In genomic region chr8:120741815-120742530, GRCm38 (mm10) we compare ENCODE assay signal across 32 mouse cellular contexts. TPM values are rescaled to one million over a fixed set of nuclear protein-coding genes. Genes with fewer than 3 reads are reported as not detected.
A peak's percentile ranks its signal among the peaks of the same experiment; 100 is the strongest.
DNase-seq lines count a peak whose midpoint lies in the region; ATAC-seq and TF ChIP-seq lines count a peak whose summit lies in the region.
"Had no signal": no experiment of that assay in that cellular context is flagged by ENCODE, and none has a peak within 500 bp of the region (broad histone marks: within the 10 kb centered on the region; RNA-seq: fewer than 3 reads in every experiment).

No protein-coding gene starts in this region.

- H3K4me2 ChIP-seq in liver, embryonic 13.5 days = no peak overlapping the region
- H3K4me2 ChIP-seq in stomach, postnatal 0 days (replicated peaks; ENCODE audit: low read depth) = no peak overlapping the region
- H3K4me2 ChIP-seq: embryonic facial prominence, embryonic 13.5 days; forebrain, embryonic 12.5 days; hindbrain, embryonic 12.5 days; kidney, embryonic 15.5 days; limb, embryonic 12.5 days; liver, embryonic 15.5 days; midbrain, embryonic 12.5 days; neural tube, embryonic 13.5 days; stomach, embryonic 15.5 days had no signal

- TF ChIP-seq POLR2A in spleen, adult 2 months (IDR thresholded peaks at IDR 0.05; ENCODE audit: low read depth, low read length) = no peak

- peaks cover 14% of the 10 kb centered on the region for H3K27me3 ChIP-seq in liver, embryonic 13.5 days
- H3K27me3 ChIP-seq in spleen, adult 2 months (ENCODE audit: control insufficient read depth, insufficient read depth, low read length) = no peaks in the 10 kb centered on the region
- no peaks in the 10 kb centered on the region for H3K27me3 ChIP-seq in stomach, postnatal 0 days (ENCODE audit: control insufficient read depth, insufficient read depth, low read length)

- no peak for TF ChIP-seq EP300 in stomach, postnatal 0 days (optimal IDR thresholded peaks at IDR 0.05)

- peaks cover 14% of the 10 kb centered on the region for H3K4me1 ChIP-seq in liver, embryonic 13.5 days (replicated peaks)
- peaks cover 48% of the 10 kb centered on the region for H3K4me1 ChIP-seq in spleen, adult 2 months (ENCODE audit: control insufficient read depth, insufficient read depth, insufficient read length)
- H3K4me1 ChIP-seq in brown adipose tissue, adult 24 weeks (ENCODE audit: control insufficient read depth, insufficient read depth, insufficient read length, low read length) = peaks cover 2% of the 10 kb centered on the region; the same call in 1 of the 2 replicates
- peaks cover 15% of the 10 kb centered on the region for H3K4me1 ChIP-seq in stomach, postnatal 0 days (replicated peaks; ENCODE audit: control insufficient read depth, insufficient read depth)
- H3K4me1 ChIP-seq: embryonic facial prominence, embryonic 13.5 days; midbrain, embryonic 12.5 days had no signal

- no peak for TF ChIP-seq CTCF in spleen, adult 2 months (IDR thresholded peaks at IDR 0.05; ENCODE audit: extremely low read depth, insufficient read depth, insufficient read length, insufficient replicate concordance)
- no peak for TF ChIP-seq CTCF in stomach, postnatal 0 days (IDR thresholded peaks at IDR 0.05; ENCODE audit: low read depth)

- H3K36me3 ChIP-seq in liver, embryonic 13.5 days = no peaks in the 10 kb centered on the region
- peaks cover 57% of the 10 kb centered on the region for H3K36me3 ChIP-seq in spleen, adult 2 months (ENCODE audit: control insufficient read depth, insufficient read depth, low read length)
- no peaks in the 10 kb centered on the region for H3K36me3 ChIP-seq in stomach, postnatal 0 days (ENCODE audit: control insufficient read depth, insufficient read depth, low read length)
- H3K36me3 ChIP-seq: embryonic facial prominence, embryonic 13.5 days; forebrain, embryonic 12.5 days; hindbrain, embryonic 12.5 days; kidney, embryonic 15.5 days; limb, embryonic 12.5 days; liver, embryonic 15.5 days; midbrain, embryonic 12.5 days; neural tube, embryonic 13.5 days; stomach, embryonic 15.5 days had no signal

- no peak for ATAC-seq in liver, embryonic 13.5 days (ENCODE audit: low read depth)
- no peak for ATAC-seq in stomach, postnatal 0 days (ENCODE audit: low FRiP score, low TSS enrichment)
- ATAC-seq: forebrain, postnatal 0 days had no signal

- no peak overlapping the region for H3K4me3 ChIP-seq in liver, embryonic 13.5 days (replicated peaks)
- H3K4me3 ChIP-seq in spleen, adult 2 months (ENCODE audit: extremely low read depth, insufficient read depth, insufficient read length) = peak overlapping the region; percentile 4; the same call in 1 of the 2 replicates
- H3K4me3 ChIP-seq in brown adipose tissue, adult 24 weeks (ENCODE audit: insufficient read depth, low read depth, low read length) = no peak overlapping the region
- H3K4me3 ChIP-seq in stomach, postnatal 0 days (ENCODE audit: low read depth, low read length) = no peak overlapping the region
- H3K4me3 ChIP-seq: embryonic facial prominence, embryonic 13.5 days; erythroblast, embryonic 14.5 days; forebrain, embryonic 12.5 days; hindbrain, embryonic 12.5 days; kidney, embryonic 15.5 days; layer of hippocampus, adult 2 months; left cerebral cortex, adult 2 months; limb, embryonic 12.5 days; liver, embryonic 15.5 days; megakaryocyte, embryonic 14.5 days; midbrain, embryonic 12.5 days; neural tube, embryonic 13.5 days; stomach, embryonic 15.5 days had no signal

- DNase-seq in liver, embryonic 13.5 days = no peak
- no peak for DNase-seq in liver
- DNase-seq in spleen, adult 2 months (ENCODE audit: low read depth in 1 of 2, low spot score in 2 of 2) = no peak
- DNase-seq in spleen, adult 18-20 months = no peak
- DNase-seq in stomach, postnatal 0 days (ENCODE audit: low spot score) = no peak
- DNase-seq in adrenal gland, postnatal 4 days (ENCODE audit: low spot score in 2 of 2) = no peak
- DNase-seq: adrenal gland, postnatal 25 days; B cell, adult 2 months; cerebellum, adult 11 months; cerebellum, adult 9-10 months; cerebellum, postnatal 36 days; forebrain, postnatal 0 days; gastrocnemius, postnatal 10 days; heart, postnatal 14 days; kidney, adult 18-20 months; kidney, postnatal 25 days; right cerebral cortex, postnatal 4 days; thymus, postnatal 36 days had no signal

- no peaks in the 10 kb centered on the region for H3K9me3 ChIP-seq in liver, embryonic 13.5 days (replicated peaks)
- no peaks in the 10 kb centered on the region for H3K9me3 ChIP-seq in stomach, postnatal 0 days (ENCODE audit: control insufficient read depth, low read length)
- H3K9me3 ChIP-seq: embryonic facial prominence, embryonic 13.5 days; forebrain, embryonic 12.5 days; hindbrain, embryonic 12.5 days; kidney, embryonic 15.5 days; liver, embryonic 15.5 days; midbrain, embryonic 12.5 days; neural tube, embryonic 13.5 days; stomach, embryonic 15.5 days had no signal

- H3K9ac ChIP-seq in liver, embryonic 13.5 days = no peak overlapping the region
- H3K9ac ChIP-seq in stomach, postnatal 0 days (ENCODE audit: low read length) = no peak overlapping the region
- H3K9ac ChIP-seq: embryonic facial prominence, embryonic 13.5 days; forebrain, embryonic 12.5 days; forebrain, postnatal 0 days; hindbrain, embryonic 12.5 days; kidney, embryonic 15.5 days; limb, embryonic 12.5 days; liver, embryonic 15.5 days; midbrain, embryonic 12.5 days; neural tube, embryonic 13.5 days; stomach, embryonic 15.5 days had no signal

- 65% methylated on average over 15 of the region's 15 CpGs for WGBS in liver, embryonic 13.5 days (ENCODE audit: insufficient replicate concordance)
- 81% methylated on average over 15 of the region's 15 CpGs for WGBS in spleen, adult 2 months
- 91% methylated on average over 15 of the region's 15 CpGs for WGBS in stomach, postnatal 0 days

- H3K27ac ChIP-seq in liver, embryonic 13.5 days = 0 out of 2 replicates have a peak overlapping the region, but pooled peaks have one; percentile 18
- H3K27ac ChIP-seq in spleen, adult 2 months (ENCODE audit: insufficient read depth, low read length) = peak overlapping the region; percentile 71
- H3K27ac ChIP-seq in brown adipose tissue, adult 24 weeks (replicated peaks; ENCODE audit: low read depth, low read length) = peak overlapping the region; percentile 32; the same call in 1 of the 2 replicates
- H3K27ac ChIP-seq in stomach, postnatal 0 days (replicated peaks) = 0 out of 2 replicates have a peak overlapping the region, but pooled peaks have one; percentile 4
- H3K27ac ChIP-seq: embryonic facial prominence, embryonic 13.5 days; forebrain, embryonic 12.5 days; hindbrain, embryonic 12.5 days; kidney, embryonic 15.5 days; layer of hippocampus, adult 2 months; left cerebral cortex, adult 2 months; limb, embryonic 12.5 days; midbrain, embryonic 12.5 days; neural tube, embryonic 13.5 days; stomach, embryonic 15.5 days had no signal

RNA-seq across cellular contexts. Expression of gene Irf8, which starts 5.8 kb away (rescaled TPM):
- polyA plus RNA-seq in liver, embryonic 13.5 days (2015; fragmentation: Nextera tagmentation; extraction: Ambion mirVana) = 11.6 and 12.1 TPM in 2 replicates
- 255 and 267 TPM in 2 replicates for polyA plus RNA-seq in spleen, adult 2 months (2012; rRNA removed)
- 2.3 and 4.2 TPM in 2 replicates for polyA plus RNA-seq in brown adipose tissue, adult 24 weeks (2012; ENCODE audit: insufficient read depth, insufficient read length, missing spikeins)
- 18.7 and 18.9 TPM in 2 replicates for polyA plus RNA-seq in stomach, postnatal 0 days (2015; fragmentation: Nextera tagmentation; extraction: Ambion mirVana)
- total RNA-seq in adrenal gland, postnatal 4 days (2021) = 10 to 100 TPM; 29.8 to 40.5 TPM

Comparison
In these comparisons a context has a peak if more than half of its experiments do, and no peak if none do; other contexts are left out.
1. H3K27ac ChIP-seq: peak in every context shown above with its lines; median percentile 71 in spleen, adult 2 months; 32 in brown adipose tissue, adult 24 weeks; 18 in liver, embryonic 13.5 days; 4 in stomach, postnatal 0 days.
2. RNA of gene Irf8, which starts 5.8 kb away (polyA plus RNA-seq): 255 to 267 TPM in spleen, adult 2 months; 18.7 to 18.9 TPM in stomach, postnatal 0 days, 11.6 to 12.1 TPM in liver, embryonic 13.5 days and 2.3 to 4.2 TPM in brown adipose tissue, adult 24 weeks; every median in the first group is over 10 times any median in the second.